ENCODE assay signal across 8 mouse cellular contexts in genomic region chr19:21781066-21781786, GRCm38 (mm10). TPM values are rescaled to one million over a fixed set of nuclear protein-coding genes. Genes with fewer than 3 reads are reported as not detected.
DNase-seq lines count a peak whose midpoint lies in the region; ATAC-seq and TF ChIP-seq lines count a peak whose summit lies in the region.

No protein-coding gene starts in this region.

- H3K27ac ChIP-seq in kidney, postnatal 0 days = peak overlapping the region; percentile 6; the same call in 1 of the 2 replicates
- H3K27ac ChIP-seq in kidney, adult 2 months (ENCODE audit: insufficient read depth, low read depth, low read length) = no peak overlapping the region
- H3K27ac ChIP-seq in hindbrain, embryonic 11.5 days (ENCODE audit: low read depth, low read length) = peak overlapping the region; percentile 97

- no peaks in the 10 kb centered on the region for H3K9me3 ChIP-seq in kidney, postnatal 0 days (replicated peaks; ENCODE audit: low read length)
- no peaks in the 10 kb centered on the region for H3K9me3 ChIP-seq in hindbrain, embryonic 11.5 days (ENCODE audit: control insufficient read depth, low read length)

- H3K9ac ChIP-seq in kidney, postnatal 0 days (ENCODE audit: low read depth, low read length) = no peak overlapping the region
- peak overlapping the region; percentile 96 for H3K9ac ChIP-seq in hindbrain, embryonic 11.5 days (ENCODE audit: low read depth, low read length)

- H3K4me2 ChIP-seq in kidney, postnatal 0 days (ENCODE audit: low read length) = peak overlapping the region; percentile 82
- peak overlapping the region; percentile 72 for H3K4me2 ChIP-seq in hindbrain, embryonic 11.5 days (replicated peaks; ENCODE audit: low read depth, low read length)
- peak overlapping the region; percentile 98 for H3K4me2 ChIP-seq in myocyte (ENCODE audit: low read depth)

- H3K4me1 ChIP-seq in kidney, postnatal 0 days (replicated peaks; ENCODE audit: insufficient read depth, low read length) = peaks cover 43% of the 10 kb centered on the region
- peaks cover 14% of the 10 kb centered on the region; the same call in 1 of the 2 replicates for H3K4me1 ChIP-seq in kidney, adult 2 months (ENCODE audit: control insufficient read depth, insufficient read depth, low read length)
- H3K4me1 ChIP-seq in hindbrain, embryonic 11.5 days (replicated peaks; ENCODE audit: control insufficient read depth, insufficient read depth, low read length) = peaks cover 14% of the 10 kb centered on the region

- H3ac ChIP-seq in myocyte (ENCODE audit: control insufficient read depth, insufficient read length) = no peak overlapping the region

- H3K4me3 ChIP-seq in kidney, postnatal 0 days (replicated peaks; ENCODE audit: low read depth, low read length) = 0 out of 2 replicates have a peak overlapping the region, but pooled peaks have one; percentile 89
- H3K4me3 ChIP-seq in kidney, adult 2 months (ENCODE audit: insufficient read depth, low read depth, low read length) = no peak overlapping the region
- H3K4me3 ChIP-seq in hindbrain, embryonic 11.5 days (ENCODE audit: low read depth, low read length) = peak overlapping the region; percentile 86
- peak overlapping the region; percentile 97 for H3K4me3 ChIP-seq in myocyte

- 41% methylated on average over 7 of the region's 7 CpGs for WGBS in kidney, postnatal 0 days
- 66% methylated on average over 7 of the region's 7 CpGs for WGBS in kidney, adult 2 months
- 31% methylated on average over 7 of the region's 7 CpGs for WGBS in hindbrain, embryonic 11.5 days

- no peaks in the 10 kb centered on the region for H3K27me3 ChIP-seq in kidney, postnatal 0 days (ENCODE audit: insufficient read depth, low read length)
- no peaks in the 10 kb centered on the region for H3K27me3 ChIP-seq in kidney, adult 2 months (replicated peaks; ENCODE audit: control insufficient read depth, insufficient read depth, low read length)
- H3K27me3 ChIP-seq in hindbrain, embryonic 11.5 days (ENCODE audit: control insufficient read depth, insufficient read depth, low read length) = no peaks in the 10 kb centered on the region
- H3K27me3 ChIP-seq in myocyte (ENCODE audit: control insufficient read depth, insufficient read depth, insufficient read length) = no peaks in the 10 kb centered on the region

- ATAC-seq in kidney, postnatal 0 days (replicated peaks; ENCODE audit: low FRiP score, low read depth) = no peak
- peak; percentile 38 for ATAC-seq in hindbrain, embryonic 11.5 days (ENCODE audit: low FRiP score)
- ATAC-seq in monocyte, adult 5-6 weeks (replicated peaks; ENCODE audit: insufficient number of reproducible peaks, low FRiP score, low TSS enrichment, poor library complexity, severe bottlenecking) = no peak
- ATAC-seq in CD4-positive, CD25-positive, alpha-beta regulatory T cell, adult 4 months = no peak

- TF ChIP-seq CTCF in kidney, postnatal 0 days (IDR thresholded peaks at IDR 0.05; ENCODE audit: low read depth) = no peak
- TF ChIP-seq CTCF in kidney, adult 2 months (conservative IDR thresholded peaks at IDR 0.05; ENCODE audit: insufficient read depth, insufficient read length, low read depth, low read length) = no peak

- H3K36me3 ChIP-seq in kidney, postnatal 0 days (ENCODE audit: insufficient read depth, low read length) = no peaks in the 10 kb centered on the region
- H3K36me3 ChIP-seq in kidney, adult 2 months (ENCODE audit: control insufficient read depth, insufficient read depth, low read length) = no peaks in the 10 kb centered on the region
- H3K36me3 ChIP-seq in hindbrain, embryonic 11.5 days (ENCODE audit: control insufficient read depth, insufficient read depth, low read length) = no peaks in the 10 kb centered on the region
- H3K36me3 ChIP-seq in myocyte (ENCODE audit: control insufficient read depth, insufficient read depth) = peaks cover 6% of the 10 kb centered on the region

- peaks cover 74% of the 10 kb centered on the region for H3K79me2 ChIP-seq in myocyte (ENCODE audit: control insufficient read depth, insufficient read depth)

- DNase-seq in kidney, postnatal 0 days (ENCODE audit: low spot score) = peak; percentile 62
- no peak for DNase-seq in kidney, adult 2 months
- DNase-seq in brain, adult 2 months (ENCODE audit: low read depth, low spot score) = peak; percentile 45
- DNase-seq in hindbrain, embryonic 11.5 days (ENCODE audit: low spot score) = peak; percentile 77
- DNase-seq in thymus, postnatal 25 days = no peak

- TF ChIP-seq POLR2A in kidney, adult 2 months (IDR thresholded peaks at IDR 0.05; ENCODE audit: low read depth, low read length) = no peak
- TF ChIP-seq POLR2A in myocyte (IDR thresholded peaks at IDR 0.05; ENCODE audit: insufficient read length, low read depth) = no peak

TF ChIP-seq in myocyte, 11 proteins besides CTCF, POLR2A, EP300 and RAD21:
- TF ChIP-seq MYOD1 (IDR thresholded peaks at IDR 0.05; ENCODE audit: control insufficient read depth in 1 of 3, insufficient read length in 2 of 3, low read depth in 2 of 3) (peak in 1 of 3 experiments; percentile 66), MAX (IDR thresholded peaks at IDR 0.05; ENCODE audit: low read depth) (no peak), CEBPB (IDR thresholded peaks at IDR 0.05; ENCODE audit: insufficient read depth, poor library complexity, severe bottlenecking) (no peak), E2F4 (IDR thresholded peaks at IDR 0.05; ENCODE audit: insufficient read depth) (no peak), MYOG (IDR thresholded peaks at IDR 0.05; ENCODE audit: control insufficient read depth in 1 of 3, insufficient read depth in 1 of 3, insufficient read length in 2 of 3, low read depth in 2 of 3) (peak in 1 of 3 experiments; percentile 52)
TF ChIP-seq in myocyte: peak in this region for 2.

RNA-seq across cellular contexts. Expression of gene Cemip2, which starts 3.1 kb away (rescaled TPM):
- polyA plus RNA-seq in kidney, postnatal 0 days (2015; fragmentation: Nextera tagmentation; extraction: Ambion mirVana) = 14.1 and 16.3 TPM in 2 replicates
- 6.7 and 6.9 TPM in 2 replicates for polyA plus RNA-seq in kidney, adult 2 months (2012; rRNA removed)
- 85.6 and 91.3 TPM in 2 replicates for polyA plus RNA-seq in hindbrain, embryonic 11.5 days (2014; fragmentation: Nextera tagmentation; extraction: Ambion mirVana)
- polyA plus RNA-seq in myocyte (2012; fragmentation: generic; extraction: Trizol) = 14.5 TPM
- 13.1 to 24.4 TPM (median 16.6 TPM) in 3 replicates for total RNA-seq in monocyte, adult 5-6 weeks (2017)
- polyA plus RNA-seq in CD4-positive, CD25-positive, alpha-beta regulatory T cell, adult 4 months (2017; shearing (Covaris generic)) = 1 to 10 TPM; 4.5 to 5.4 TPM

Comparison
In these comparisons a context has a peak if more than half of its experiments do, and no peak if none do; other contexts are left out.
1. DNase-seq: peak in kidney, postnatal 0 days (single experiment), brain, adult 2 months (single experiment) and hindbrain, embryonic 11.5 days (single experiment); none in kidney, adult 2 months (single experiment) and thymus, postnatal 25 days (single experiment).
2. Peak in every context shown above with its lines, with median percentiles within 50 percentile points of each other: H3K4me2 ChIP-seq.